Mouse (Mus musculus) layer of hippocampus, postnatal 36 days (tissue): Measurements from ENCODE around the gene Stmn3. TPM values are rescaled to one million over a fixed set of nuclear protein-coding genes. Genes with fewer than 3 reads are reported as not detected.

Experiments used
- DNase-seq, 2 experiments: peaks; one replicate each; pipeline ENCODE4 v3.0.0; 2022
- total RNA-seq, 2 experiments: library from RNA; stranded (reverse); gene quantifications; 2 replicates each; pipeline ENCODE4 v1.2.3; 2021

Stmn3 gene
- total RNA-seq, result 100 to 1,000 TPM; 562 to 666 TPM

DNA sequence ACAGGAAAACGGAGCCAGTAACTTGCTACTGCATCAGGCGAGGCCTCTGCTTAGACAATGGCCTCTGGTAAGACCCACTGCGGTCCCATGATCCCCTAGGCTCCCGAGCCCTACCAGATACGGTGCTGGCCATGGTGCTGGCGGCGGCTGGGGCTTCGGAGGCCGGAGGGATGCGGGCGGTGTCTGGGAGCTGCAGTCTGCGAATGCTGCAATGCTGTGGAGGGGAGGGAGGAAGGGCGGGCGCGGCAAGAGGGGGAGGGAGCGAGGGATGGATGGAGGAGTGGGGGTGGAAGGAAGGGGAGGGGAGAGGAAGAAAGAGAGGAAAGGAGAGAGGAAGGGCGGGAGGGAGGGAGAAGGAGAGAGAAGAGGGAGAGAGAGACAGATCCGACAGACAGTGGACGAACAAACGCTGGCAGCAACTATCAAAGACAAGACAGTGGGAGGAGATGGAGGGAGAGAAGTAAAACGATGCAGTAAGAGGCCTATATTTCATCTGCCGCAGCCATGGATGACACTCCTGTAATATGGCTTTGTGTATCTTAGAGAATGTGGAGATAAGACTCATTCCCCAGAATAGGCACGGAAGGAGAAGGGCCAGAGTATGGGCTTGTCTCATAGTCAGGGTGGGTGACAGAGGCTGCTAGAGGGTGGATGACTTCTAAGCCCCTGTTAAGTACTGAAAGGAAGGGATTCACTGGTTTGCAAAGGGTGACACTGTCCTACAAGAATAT is at the start of gene Stmn3:
Stmn3 (minus strand) TSS at position 421 of the 731 bp plus-strand sequence.
- peak; percentile 72 to 73 for DNase-seq

- no peak for DNase-seq
Observed at GRCm38 (mm10) chr2:181363946-181364345, 49.6 kb upstream of the Stmn3 start.

GRCm38 (mm10) chr2:181356780-181357179 is 42.5 kb upstream of the Stmn3 start:
- DNase-seq, result no peak

DNA sequence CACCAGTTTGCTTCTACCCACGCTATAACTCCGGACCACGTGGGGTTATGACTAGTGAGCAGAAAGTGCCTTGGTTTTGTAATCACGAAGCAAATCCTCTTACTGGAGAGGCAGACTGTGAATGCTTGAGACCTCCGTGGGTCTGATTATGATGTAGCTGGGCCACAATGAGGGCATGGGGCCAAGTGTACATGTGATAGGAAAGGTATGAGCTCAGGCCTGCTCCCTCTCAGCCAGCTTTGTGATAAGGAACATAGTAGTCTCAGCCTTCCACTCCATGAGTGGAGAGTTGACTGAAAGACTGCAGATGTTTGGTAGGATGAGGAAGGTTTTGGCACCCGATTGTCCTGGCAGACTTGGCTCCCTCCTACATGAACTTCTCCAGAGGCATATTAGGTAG is 28.5 kb upstream of the Stmn3 start:
- no peak for DNase-seq

GRCm38 (mm10) chr2:181340426-181340825 is 26.1 kb upstream of the Stmn3 start:
- DNase-seq, result no peak

- peak; percentile 35 to 44 for DNase-seq
Observed at GRCm38 (mm10) chr2:181334023-181334422, 19.7 kb upstream of the Stmn3 start.

- DNase-seq, result no peak
Observed at GRCm38 (mm10) chr2:181332542-181332941, 18.2 kb upstream of the Stmn3 start.

- DNase-seq, result no peak
Observed at GRCm38 (mm10) chr2:181326098-181326497, 11.8 kb upstream of the Stmn3 start.

GRCm38 (mm10) chr2:181322136-181322535 is 7.8 kb upstream of the Stmn3 start:
- DNase-seq, result no peak

DNA sequence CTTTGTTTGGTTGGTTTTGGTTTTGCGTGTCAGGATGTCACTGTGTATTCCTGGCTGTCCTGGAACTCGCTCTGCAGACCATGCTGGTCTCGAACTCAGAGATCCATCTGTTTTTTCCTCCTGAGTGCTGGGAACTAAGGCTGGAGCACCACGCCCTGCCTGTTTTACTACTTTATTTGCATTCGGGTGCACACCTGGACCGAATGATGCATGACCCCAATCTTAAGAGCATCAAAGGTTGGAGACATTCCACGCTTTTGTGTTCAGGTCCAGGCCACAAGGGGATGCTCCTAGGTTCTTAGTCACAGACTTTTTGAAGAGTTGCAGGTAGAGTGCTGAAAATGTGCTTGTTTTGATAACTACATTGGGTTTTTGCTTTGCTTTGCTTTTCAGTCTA is 5.8 kb upstream of the Stmn3 start:
- no peak for DNase-seq

DNA sequence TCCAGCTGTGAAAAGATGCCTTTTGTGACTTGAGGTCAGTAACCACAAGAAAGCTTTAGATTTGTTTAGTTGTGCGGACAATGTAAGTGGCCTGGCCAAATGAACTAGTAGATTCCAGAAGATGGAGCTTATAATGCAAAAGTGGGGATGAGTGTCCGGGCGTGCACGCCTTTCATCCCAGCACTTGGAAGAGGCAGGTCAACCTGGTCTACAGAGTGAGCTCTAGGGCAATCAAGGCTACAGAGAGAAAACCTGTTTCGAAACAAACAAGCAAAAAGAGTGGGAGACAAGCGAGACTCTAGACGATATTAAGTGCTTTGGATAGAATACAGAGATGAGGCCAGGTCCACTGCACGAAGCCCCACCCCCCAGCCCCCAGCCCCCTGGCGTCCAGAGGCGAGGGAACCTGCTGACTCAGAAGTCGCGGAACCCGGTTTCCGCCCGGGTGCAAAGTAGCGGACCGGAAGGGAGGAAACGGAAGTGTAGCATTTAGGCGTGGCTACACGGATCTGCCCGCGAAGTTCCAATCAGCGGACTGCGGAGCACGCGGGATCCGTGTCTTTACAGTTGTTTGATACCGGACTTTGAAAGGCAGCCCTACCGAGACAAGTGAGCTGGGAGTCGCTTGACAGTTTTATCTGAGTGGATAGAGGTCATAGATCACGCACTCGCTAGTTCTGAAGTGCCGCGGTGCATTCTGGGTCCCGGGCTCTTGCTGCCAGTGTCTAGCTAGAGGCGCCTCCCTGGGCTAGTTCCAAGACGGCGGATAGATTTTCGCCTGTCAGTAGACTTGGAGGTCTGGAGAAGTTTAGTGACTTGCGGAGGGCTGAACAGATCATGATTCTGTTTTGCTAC is 5.2 kb upstream of the Stmn3 start, which contains the start of gene Rtel1:
Rtel1 (plus strand) TSS at position 492 of the 855 bp plus-strand sequence.
- DNase-seq, result peak; percentile 77 to 80

DNA sequence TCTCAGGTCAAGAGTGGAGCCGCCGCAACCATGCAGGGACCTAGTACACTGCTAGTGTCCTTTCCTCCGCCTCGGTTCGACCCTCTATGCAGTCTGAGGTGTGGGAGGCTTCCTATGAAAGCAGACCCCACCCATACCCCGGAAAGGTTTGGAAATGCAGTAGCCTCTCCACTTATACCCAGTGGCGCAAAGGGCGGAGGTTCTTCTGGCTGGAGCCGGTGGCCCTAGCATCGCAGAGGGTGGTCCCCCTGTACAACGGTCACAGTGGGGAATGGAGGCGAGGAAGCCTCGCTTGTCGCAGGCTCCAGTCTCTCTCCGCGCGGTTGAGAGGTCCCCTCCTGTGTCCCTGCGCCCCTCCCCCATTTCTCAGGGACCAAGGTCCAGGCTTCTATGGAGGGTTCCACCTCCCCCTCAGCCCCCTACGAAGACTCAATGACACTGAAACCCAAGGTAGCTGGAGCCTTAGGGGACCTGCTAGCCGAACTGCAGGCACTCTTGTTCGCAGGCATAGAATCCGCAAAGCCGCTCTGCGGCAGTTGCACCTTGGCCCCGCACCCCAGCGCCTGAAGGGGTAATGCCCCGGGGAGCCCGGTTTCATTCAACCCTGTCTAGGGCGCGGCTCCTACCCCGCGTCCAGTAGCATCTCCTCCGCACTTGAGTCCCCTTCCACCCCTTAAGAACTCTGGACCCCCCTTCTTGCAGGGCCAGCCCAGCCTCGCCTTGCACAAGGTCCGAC is 788 bp downstream of the Stmn3 start:
- no peak for DNase-seq

GRCm38 (mm10) chr2:181313006-181313343 is 1.3 kb downstream of the Stmn3 start:
- no peak for DNase-seq

GRCm38 (mm10) chr2:181312435-181312834 is 1.9 kb downstream of the Stmn3 start:
- no peak for DNase-seq

- no peak for DNase-seq
Observed at GRCm38 (mm10) chr2:181307144-181307804, 7.0 kb downstream of the Stmn3 start.

DNA sequence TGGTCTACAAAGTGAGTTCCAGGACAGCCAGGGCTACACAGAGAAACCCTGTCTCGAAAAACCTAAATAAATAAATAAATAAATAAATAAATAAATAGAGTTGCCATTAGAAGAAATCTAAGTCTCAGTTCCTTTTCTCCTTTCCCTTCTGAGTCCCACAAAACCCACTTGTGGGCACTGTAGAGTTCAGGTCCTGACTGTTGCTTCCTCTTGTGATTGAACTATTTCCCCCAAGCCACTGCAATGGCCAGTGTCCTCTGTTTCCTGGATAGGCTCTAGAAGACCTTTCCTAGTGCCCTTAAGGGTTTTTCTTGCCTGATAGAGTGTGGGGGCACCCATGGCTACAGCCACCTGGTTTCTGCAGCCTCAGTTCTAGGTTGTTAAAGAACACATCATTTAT is 9.4 kb downstream of the Stmn3 start:
- no peak for DNase-seq

DNA sequence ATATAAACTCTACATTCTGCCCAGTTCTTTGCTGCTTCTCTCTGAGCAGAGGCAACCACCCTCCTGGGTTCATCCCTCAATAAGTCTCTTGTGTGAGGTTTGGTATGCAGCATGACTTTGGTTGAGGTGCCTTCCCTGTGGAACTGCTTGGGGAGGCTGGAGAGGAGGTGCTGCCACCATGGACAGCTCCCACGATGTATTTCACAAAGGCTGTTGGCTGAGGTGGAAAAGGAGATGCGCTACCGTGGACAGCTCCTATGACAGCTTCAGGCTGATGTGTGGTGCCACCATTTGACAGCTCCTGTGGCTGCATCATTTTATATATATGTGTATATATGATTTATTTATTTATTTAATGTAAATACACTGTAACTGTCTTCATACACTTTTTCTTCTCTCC is 12.3 kb downstream of the Stmn3 start:
- DNase-seq, result no peak

GRCm38 (mm10) chr2:181290937-181291336 is 23.4 kb downstream of the Stmn3 start:
- no peak for DNase-seq

- no peak for DNase-seq
Observed at GRCm38 (mm10) chr2:181288691-181289090, 25.6 kb downstream of the Stmn3 start.

DNA sequence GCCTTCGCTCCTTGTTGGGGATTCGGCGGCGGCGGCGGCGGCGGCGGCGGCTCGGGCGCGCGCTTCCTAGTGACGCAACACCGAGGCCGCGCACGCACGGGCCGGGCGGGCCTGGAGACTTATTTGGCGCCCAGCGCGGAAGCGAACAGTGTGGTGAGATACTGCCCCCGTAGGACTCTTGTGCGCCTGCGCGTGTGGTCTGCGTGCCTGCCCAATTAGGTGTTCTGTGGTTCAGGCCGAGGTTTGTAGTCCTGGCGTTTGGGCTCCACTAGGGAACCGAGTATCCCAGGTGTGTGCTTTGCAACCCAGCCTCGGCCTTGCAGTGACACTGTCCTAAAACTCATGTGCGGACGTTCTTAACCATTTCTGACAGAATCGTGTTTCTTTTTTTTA is 26.3 kb downstream of the Stmn3 start, which contains the start of gene Gmeb2:
Gmeb2 (minus strand) TSS at position 78 of the 393 bp plus-strand sequence.
- peak; percentile 90 to 94 for DNase-seq

GRCm38 (mm10) chr2:181287338-181287957 is 26.9 kb downstream of the Stmn3 start:
- DNase-seq, result peak; percentile 81 to 84
